Comparison of ENCODE assay signal across 14 mouse cellular contexts in genomic region chr10:127712736-127713135, GRCm38 (mm10). TPM values are rescaled to one million over a fixed set of nuclear protein-coding genes. Genes with fewer than 3 reads are reported as not detected.
"Had no signal": no experiment of that assay in that cellular context is flagged by ENCODE, and none has a peak within 500 bp of the region (broad histone marks: within the 10 kb centered on the region; RNA-seq: fewer than 3 reads in every experiment).

No protein-coding gene starts in this region.

- H3K27ac ChIP-seq: liver, embryonic 12.5 days; macrophage; midbrain, embryonic 12.5 days; neural tube, embryonic 15.5 days had no signal

- H3K9ac ChIP-seq: liver, embryonic 12.5 days; lung, embryonic 14.5 days; midbrain, embryonic 12.5 days; neural tube, embryonic 15.5 days had no signal

- H3K36me3 ChIP-seq: liver, embryonic 12.5 days; midbrain, embryonic 12.5 days; neural tube, embryonic 15.5 days had no signal

- H3K4me2 ChIP-seq: liver, embryonic 12.5 days; lung, embryonic 14.5 days; midbrain, embryonic 12.5 days; neural tube, embryonic 15.5 days had no signal

- H3K4me3 ChIP-seq: liver, embryonic 12.5 days; megakaryocyte, embryonic 14.5 days; midbrain, embryonic 12.5 days; myocyte; neural tube, embryonic 15.5 days had no signal

- ATAC-seq: liver, embryonic 12.5 days had no signal

- H3K27me3 ChIP-seq: midbrain, embryonic 12.5 days; neural tube, embryonic 15.5 days had no signal

- H3K9me3 ChIP-seq: liver, embryonic 12.5 days; megakaryocyte, embryonic 14.5 days; midbrain, embryonic 12.5 days; neural tube, embryonic 15.5 days had no signal

- H3K4me1 ChIP-seq: liver, embryonic 12.5 days; midbrain, embryonic 12.5 days; neural tube, embryonic 15.5 days had no signal

- DNase-seq: kidney, adult 8-10 months; kidney, postnatal 25 days; layer of hippocampus, postnatal 36 days; lung, embryonic 14.5 days; lung, postnatal 10 days; right cerebral cortex, adult 18-20 months; right cerebral cortex, postnatal 25 days; thymus, postnatal 36 days had no signal

RNA-seq across cellular contexts. Expression of gene Myo1a, which starts 7.8 kb away (rescaled TPM):
- polyA plus RNA-seq: macrophage had no signal

RNA-seq across cellular contexts. Expression of gene Tac2, which starts 11.5 kb away (rescaled TPM):
- polyA plus RNA-seq: lung, embryonic 14.5 days; macrophage; midbrain, embryonic 12.5 days had no signal
